Mouse (Mus musculus): ENCODE data around the gene Ofcc1.

Ofcc1 gene

GRCm38 (mm10) chr13:40000236-40000635 is 361.0 kb downstream of the Ofcc1 start:
- in situ Hi-C loops (cut with MboI), result no loop called here

GRCm38 (mm10) chr13:39997901-39998300 is 363.3 kb downstream of the Ofcc1 start:
- in situ Hi-C loops (cut with MboI), result no loop called here

- in situ Hi-C loops (cut with MboI), result no loop called here
Measured at GRCm38 (mm10) chr13:39979294-39980061, 381.8 kb downstream of the Ofcc1 start.

- in situ Hi-C loops (cut with MboI), result no loop called here
Measured at GRCm38 (mm10) chr13:39968349-39969016, 392.8 kb downstream of the Ofcc1 start.

GRCm38 (mm10) chr13:39957226-39957625 is 404.0 kb downstream of the Ofcc1 start:
- in situ Hi-C loops (cut with MboI), result no loop called here

GRCm38 (mm10) chr13:39956017-39956416 is 405.2 kb downstream of the Ofcc1 start:
- in situ Hi-C loops (cut with MboI), result no loop called here

All from mature B cell (primary cell).